Comparison of ENCODE assay signal across 11 mouse cellular contexts in genomic region chr5:64109217-64109616, GRCm38 (mm10). TPM values are rescaled to one million over a fixed set of nuclear protein-coding genes. Genes with fewer than 3 reads are reported as not detected.
A peak's percentile ranks its signal among the peaks of the same experiment; 100 is the strongest.
DNase-seq lines count a peak whose midpoint lies in the region; ATAC-seq and TF ChIP-seq lines count a peak whose summit lies in the region.
"Had no signal": no experiment of that assay in that cellular context is flagged by ENCODE, and none has a peak within 500 bp of the region (broad histone marks: within the 10 kb centered on the region; RNA-seq: fewer than 3 reads in every experiment).

No protein-coding gene starts in this region.

- intact Hi-C loops in heart, adult 2 months (cut with DNase I) = no loop called here

- H3K36me3 ChIP-seq in heart, adult 2 months (ENCODE audit: control insufficient read depth, insufficient read depth, low read length) = peaks cover 3% of the 10 kb centered on the region
- peaks cover 78% of the 10 kb centered on the region for H3K36me3 ChIP-seq in heart, embryonic 10.5 days
- peaks cover 47% of the 10 kb centered on the region for H3K36me3 ChIP-seq in liver, postnatal 0 days (replicated peaks; ENCODE audit: insufficient read depth, low read length)
- peaks cover 93% of the 10 kb centered on the region for H3K36me3 ChIP-seq in liver, embryonic 12.5 days

- H3K4me2 ChIP-seq in liver, postnatal 0 days (ENCODE audit: low read depth, low read length) = no peak overlapping the region
- no peak overlapping the region for H3K4me2 ChIP-seq in liver, embryonic 12.5 days
- H3K4me2 ChIP-seq: liver, embryonic 13.5 days had no signal

- no peaks in the 10 kb centered on the region for H3K79me2 ChIP-seq in heart, adult 2 months (replicated peaks; ENCODE audit: control insufficient read depth, insufficient read depth, low read length)

- no peak overlapping the region for H3K27ac ChIP-seq in heart, adult 2 months
- no peak overlapping the region for H3K27ac ChIP-seq in heart, embryonic 10.5 days
- H3K27ac ChIP-seq in liver, postnatal 0 days (ENCODE audit: low read depth) = no peak overlapping the region
- no peak overlapping the region for H3K27ac ChIP-seq in liver, embryonic 12.5 days
- H3K27ac ChIP-seq: liver, embryonic 13.5 days had no signal

- WGBS in heart, adult 2 months = 65% methylated on average over 3 of the region's 3 CpGs
- WGBS in heart, embryonic 10.5 days = 61% methylated on average over 3 of the region's 3 CpGs
- 68% methylated on average over 3 of the region's 3 CpGs for WGBS in liver, postnatal 0 days (ENCODE audit: insufficient replicate concordance)
- WGBS in liver, embryonic 12.5 days (ENCODE audit: insufficient replicate concordance) = 69% methylated on average over 3 of the region's 3 CpGs

- TF ChIP-seq CTCF in heart, adult 2 months (IDR thresholded peaks at IDR 0.05) = peak; percentile 62
- peak; percentile 47 for TF ChIP-seq CTCF in liver, postnatal 0 days (IDR thresholded peaks at IDR 0.05; ENCODE audit: low read depth)

- no peak for TF ChIP-seq EP300 in heart, adult 2 months (IDR thresholded peaks at IDR 0.05; ENCODE audit: insufficient read depth, low read depth, low read length)
- TF ChIP-seq EP300 in liver, postnatal 0 days (IDR thresholded peaks at IDR 0.05; ENCODE audit: low read depth) = no peak

- H3K4me1 ChIP-seq in heart, adult 2 months (ENCODE audit: control insufficient read depth, insufficient read depth, low read length) = no peaks in the 10 kb centered on the region
- H3K4me1 ChIP-seq in heart, embryonic 10.5 days = no peaks in the 10 kb centered on the region
- H3K4me1 ChIP-seq in liver, postnatal 0 days (ENCODE audit: insufficient read depth) = peaks cover 2% of the 10 kb centered on the region; the same call in 1 of the 2 replicates
- H3K4me1 ChIP-seq in liver, embryonic 12.5 days = no peaks in the 10 kb centered on the region
- H3K4me1 ChIP-seq: liver, embryonic 13.5 days had no signal

- no peak for ATAC-seq in liver, postnatal 0 days
- ATAC-seq in liver, embryonic 12.5 days = no peak

- H3K27me3 ChIP-seq in heart, adult 2 months (ENCODE audit: control insufficient read depth, insufficient read depth, low read length) = no peaks in the 10 kb centered on the region
- no peaks in the 10 kb centered on the region for H3K27me3 ChIP-seq in heart, embryonic 10.5 days (ENCODE audit: insufficient read depth, poor library complexity, severe bottlenecking)
- no peaks in the 10 kb centered on the region for H3K27me3 ChIP-seq in liver, postnatal 0 days (ENCODE audit: insufficient read depth, low read length)
- H3K27me3 ChIP-seq in liver, embryonic 12.5 days (replicated peaks) = no peaks in the 10 kb centered on the region
- H3K27me3 ChIP-seq: liver, embryonic 13.5 days had no signal

- no peak for DNase-seq in heart, adult 2 months
- DNase-seq in heart, embryonic 10.5 days (ENCODE audit: low spot score) = no peak
- DNase-seq in liver, postnatal 0 days = no peak
- DNase-seq in ES-CJ7 (ENCODE audit: low read depth, low spot score) = peak; percentile 50
- peak; percentile 29 for DNase-seq in induced T-regulatory cell, adult 2 months (ENCODE audit: low read depth)
- no peak for DNase-seq in right cerebral cortex, adult 2 months (ENCODE audit: low spot score in 2 of 2)
- DNase-seq in gastrocnemius, adult 8-10 months (ENCODE audit: low spot score in 2 of 2) = no peak
- DNase-seq: layer of hippocampus, adult 9-11 months; liver, embryonic 13.5 days; right cerebral cortex, postnatal 25 days had no signal

- no peaks in the 10 kb centered on the region for H3K9me3 ChIP-seq in heart, embryonic 10.5 days
- no peaks in the 10 kb centered on the region for H3K9me3 ChIP-seq in liver, postnatal 0 days (ENCODE audit: low read length)
- H3K9me3 ChIP-seq in liver, embryonic 12.5 days (replicated peaks) = no peaks in the 10 kb centered on the region
- H3K9me3 ChIP-seq: liver, embryonic 13.5 days had no signal

- H3K9ac ChIP-seq in heart, adult 2 months (ENCODE audit: low read depth, low read length) = no peak overlapping the region
- no peak overlapping the region for H3K9ac ChIP-seq in liver, postnatal 0 days (replicated peaks)
- H3K9ac ChIP-seq in liver, embryonic 12.5 days = no peak overlapping the region
- H3K9ac ChIP-seq: liver, embryonic 13.5 days had no signal

- H3K4me3 ChIP-seq in heart, adult 2 months = no peak overlapping the region
- H3K4me3 ChIP-seq in heart, embryonic 10.5 days = no peak overlapping the region
- H3K4me3 ChIP-seq in liver, postnatal 0 days (ENCODE audit: low read depth, low read length) = no peak overlapping the region
- no peak overlapping the region for H3K4me3 ChIP-seq in liver, embryonic 12.5 days
- H3K4me3 ChIP-seq: liver, embryonic 13.5 days had no signal

- TF ChIP-seq POLR2A in heart, adult 2 months (IDR thresholded peaks at IDR 0.05; ENCODE audit: insufficient read depth, low read depth, low read length) = no peak

RNA-seq across cellular contexts. Expression of gene Pgm2, which starts 16.5 kb away (rescaled TPM):
- total RNA-seq in heart, adult 2 months (2021) = 1 to 10 TPM; 5.4 to 6.4 TPM
- polyA plus RNA-seq in heart, adult 2 months (2012; rRNA removed) = 3.4 and 5.6 TPM in 2 replicates
- 21.1 and 27.8 TPM in 2 replicates for polyA plus RNA-seq in heart, embryonic 10.5 days (2016; fragmentation: Nextera tagmentation; extraction: Ambion mirVana)
- polyA plus RNA-seq in liver, postnatal 0 days (2015; fragmentation: Nextera tagmentation; extraction: Ambion mirVana) = 9.7 and 11.9 TPM in 2 replicates
- 32.3 and 34.3 TPM in 2 replicates for polyA plus RNA-seq in liver, embryonic 12.5 days (2016; fragmentation: Nextera tagmentation; extraction: Ambion mirVana)
- 1 to 10 TPM in 3 of 4 experiments, under 1 TPM in 1; 0.97 to 2.4 (median 1.4) TPM for total RNA-seq in gastrocnemius, adult 8-10 months (2022)

RNA-seq across cellular contexts. Expression of gene Tbc1d1, which starts 46.9 kb away (rescaled TPM):
- 10 to 100 TPM; 13.2 to 13.6 TPM for total RNA-seq in heart, adult 2 months (2021)
- polyA plus RNA-seq in heart, adult 2 months (2012; rRNA removed) = 22.1 and 28.6 TPM in 2 replicates
- polyA plus RNA-seq in heart, embryonic 10.5 days (2016; fragmentation: Nextera tagmentation; extraction: Ambion mirVana) = 38.3 and 44.2 TPM in 2 replicates
- polyA plus RNA-seq in liver, postnatal 0 days (2015; fragmentation: Nextera tagmentation; extraction: Ambion mirVana) = 3.6 and 5.0 TPM in 2 replicates
- 13.2 and 13.8 TPM in 2 replicates for polyA plus RNA-seq in liver, embryonic 12.5 days (2016; fragmentation: Nextera tagmentation; extraction: Ambion mirVana)
- 100 to 1,000 TPM in 1 of 4 experiments, 10 to 100 TPM in 3; 52.4 to 135 (median 62.0) TPM for total RNA-seq in gastrocnemius, adult 8-10 months (2022)

Comparison
In these comparisons a context has a peak if more than half of its experiments do, and no peak if none do; other contexts are left out.
1. DNase-seq: peak in ES-CJ7 (single experiment) and induced T-regulatory cell, adult 2 months (single experiment); none in heart, adult 2 months (0 of 2), heart, embryonic 10.5 days (single experiment), liver, postnatal 0 days (single experiment), right cerebral cortex, adult 2 months (0 of 2) and gastrocnemius, adult 8-10 months (0 of 2).